Mouse (Mus musculus) liver, embryonic 14.5 days (tissue): Measurements from ENCODE around the gene Cnbp. TPM values are rescaled to one million over a fixed set of nuclear protein-coding genes. Genes with fewer than 3 reads are reported as not detected.
A peak's percentile ranks its signal among the peaks of the same experiment; 100 is the strongest.

Source experiments
- ATAC-seq: fragments of 200-750 bp; cut with Nextera tagmentation; 2 replicates; pipeline ENCODE4 v1.8.0; 2017; ENCODE audit warnings: moderate number of reproducible peaks, mild to moderate bottlenecking, moderate library complexity; ENCODE audit not compliant: insufficient read depth
- DNase-seq, 3 experiments: peaks; one replicate each; pipeline ENCODE4 v3.0.0-alpha.2; 2012 to 2013; ENCODE audit warnings: low read depth in 3 of 3, low spot score in 3 of 3
- H3K27ac ChIP-seq: fragments of 300-500 bp; sonication (generic); 2 replicates; pipeline ENCODE4 v1.5.1; 2014; ENCODE audit warnings: moderate library complexity, mild to moderate bottlenecking, control low read depth, inconsistent platforms
- H3K27me3 ChIP-seq: fragments of 300-500 bp; sonication (generic); 2 replicates; pipeline ENCODE4 v1.6.1; 2014; ENCODE audit warnings: mild to moderate bottlenecking, low read length, moderate library complexity; ENCODE audit not compliant: control insufficient read depth, insufficient read depth
- H3K36me3 ChIP-seq: fragments of 300-500 bp; sonication (generic); replicated peaks from 2 replicates; pipeline ENCODE4 v1.6.1; 2014; ENCODE audit warnings: low read depth; ENCODE audit not compliant: control insufficient read depth, insufficient read depth
- H3K4me1 ChIP-seq, 2 experiments: fragments of 200-500 bp in 1 of 2; fragments of 300-500 bp in 1 of 2; sonication (generic) in 1 of 2; replicated peaks; 2 replicates each; pipeline ENCODE4 v1.6.1; 2012 to 2014; ENCODE audit warnings: antibody characterized with exemption in 1 of 2, inconsistent platforms in 1 of 2, low read length in 1 of 2; ENCODE audit not compliant: control insufficient read depth in 2 of 2, insufficient read depth in 2 of 2
- H3K4me2 ChIP-seq: fragments of 300-500 bp; sonication (generic); 2 replicates; pipeline ENCODE4 v1.6.1; 2014; ENCODE audit warnings: low read depth, mild to moderate bottlenecking, control low read depth, moderate library complexity
- H3K4me3 ChIP-seq, 2 experiments: fragments of 200-500 bp in 1 of 2; fragments of 300-500 bp in 1 of 2; sonication (generic) in 1 of 2; 2 replicates each; pipeline ENCODE4 v1.5.1; 2012 to 2014; ENCODE audit warnings: low read depth in 2 of 2, low read length in 2 of 2, mild to moderate bottlenecking in 2 of 2, control low read depth in 1 of 2, inconsistent platforms in 1 of 2, moderate library complexity in 1 of 2; ENCODE audit not compliant: insufficient read depth in 1 of 2
- H3K9ac ChIP-seq: fragments of 300-500 bp; sonication (generic); replicated peaks from 2 replicates; pipeline ENCODE4 v1.6.1; 2014; ENCODE audit warnings: mild to moderate bottlenecking, control low read depth, moderate library complexity
- H3K9me3 ChIP-seq: fragments of 300-500 bp; sonication (generic); 2 replicates; pipeline ENCODE4 v1.6.1; 2016; ENCODE audit warnings: low read length, mixed read lengths; ENCODE audit not compliant: control insufficient read depth
- CTCF ChIP-seq: IDR thresholded peaks from 2 replicates; pipeline ENCODE4 v1.5.1; 2016; ENCODE audit warnings: antibody characterized with exemption, low read depth, control low read depth
- EP300 ChIP-seq: IDR thresholded peaks from 2 replicates; pipeline ENCODE4 v1.6.1; 2016; ENCODE audit warnings: antibody characterized with exemption, low read depth
- WGBS: fragments of 180-500 bp; shearing (Covaris S2); extraction: QIAGEN DNeasy Blood & Tissue Kit; methylation state at CpG from one replicate; pipeline ENCODE4 v1.1.7; 2014; ENCODE audit not compliant: insufficient replicate concordance; 5-methylcytosine and 5-hydroxymethylcytosine counted together
- polyA plus RNA-seq, 2 experiments: library from polyadenylated mRNA; depleted of rRNA in 1 of 2; stranded (reverse) in 1 of 2; unstranded in 1 of 2; fragments of >200 nt; fragmentation: Nextera tagmentation in 1 of 2; extraction: Ambion mirVana in 1 of 2; gene quantifications; 2 replicates each; pipeline versions ENCODE4 v1.2.1 to v1.2.3; 2012 to 2014

Cnbp gene
- polyA plus RNA-seq, 2 experiments, result 190 to 556 TPM

DNA sequence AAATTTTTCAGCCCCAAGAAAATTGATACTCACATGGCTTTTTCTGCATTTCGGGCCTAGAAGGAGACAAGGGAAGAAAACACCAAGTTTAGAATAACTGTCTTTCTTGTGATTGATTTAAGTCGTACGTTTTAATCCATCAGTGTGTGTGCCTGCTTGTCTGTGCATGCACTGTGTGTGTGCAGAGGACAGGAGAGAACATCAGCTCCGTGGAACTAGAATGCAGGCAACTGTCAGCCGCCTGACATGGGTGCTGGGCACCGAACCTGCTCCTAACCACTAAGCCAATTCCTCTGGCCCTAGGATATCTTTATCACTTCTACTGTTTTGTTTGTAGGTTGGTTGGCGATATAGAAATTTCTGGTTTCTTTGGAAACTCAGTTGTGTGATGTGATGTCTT is 15.2 kb downstream of the Cnbp start, which contains the start of gene Gm45140:
Gm45140 (minus strand) TSS at position 101 of the 400 bp plus-strand sequence.
- Histone ChIP-seq H3K4me1 (peaks cover 10% of the 10 kb centered on the region in 2 experiments), H3K27me3 (no peaks in the 10 kb centered on the region), H3K4me3 (no peak within 1 kb of the TSS), H3K9ac (no peak within 1 kb of the TSS; the same call in 1 of the 2 replicates), H3K36me3 (peaks cover 11% of the 10 kb centered on the region), H3K4me2 (no peak within 1 kb of the TSS), H3K27ac (no peak within 1 kb of the TSS), H3K9me3 (no peaks in the 10 kb centered on the region)
- ATAC-seq (no peak), DNase-seq (no peak)
- no peak for TF ChIP-seq EP300
- 81% methylated on average over 7 of the region's 7 CpGs for WGBS

GRCm38 (mm10) chr6:87820366-87820765 is 30.5 kb downstream of the Cnbp start:
- ATAC-seq (no peak), DNase-seq (no peak)
- Histone ChIP-seq H3K9ac (no peak overlapping the region), H3K4me2 (no peak overlapping the region), H3K4me3 (no peak overlapping the region), H3K9me3 (no peaks in the 10 kb centered on the region), H3K4me1 (no peaks in the 10 kb centered on the region), H3K36me3 (peaks cover 44% of the 10 kb centered on the region), H3K27me3 (no peaks in the 10 kb centered on the region), H3K27ac (no peak overlapping the region)
- WGBS, result 93% methylated on average over 2 of the region's 2 CpGs
- no peak for TF ChIP-seq CTCF
- no peak for TF ChIP-seq EP300

- no peaks in the 10 kb centered on the region for H3K9me3 ChIP-seq
- no peaks in the 10 kb centered on the region for H3K27me3 ChIP-seq
- H3K36me3 ChIP-seq, result peaks cover 16% of the 10 kb centered on the region
- no peak overlapping the region for H3K4me2 ChIP-seq
- TF ChIP-seq EP300, result no peak
- TF ChIP-seq CTCF, result no peak
- H3K4me1 ChIP-seq, result peaks cover 8 to 9% of the 10 kb centered on the region in 2 experiments
- no peak for DNase-seq
- WGBS, result 85% methylated on average over 5 of the region's 5 CpGs
- no peak overlapping the region for H3K4me3 ChIP-seq
- no peak for ATAC-seq
- H3K27ac ChIP-seq, result no peak overlapping the region
- no peak overlapping the region for H3K9ac ChIP-seq
Observed at GRCm38 (mm10) chr6:87814486-87814885, 36.4 kb downstream of the Cnbp start.

DNA sequence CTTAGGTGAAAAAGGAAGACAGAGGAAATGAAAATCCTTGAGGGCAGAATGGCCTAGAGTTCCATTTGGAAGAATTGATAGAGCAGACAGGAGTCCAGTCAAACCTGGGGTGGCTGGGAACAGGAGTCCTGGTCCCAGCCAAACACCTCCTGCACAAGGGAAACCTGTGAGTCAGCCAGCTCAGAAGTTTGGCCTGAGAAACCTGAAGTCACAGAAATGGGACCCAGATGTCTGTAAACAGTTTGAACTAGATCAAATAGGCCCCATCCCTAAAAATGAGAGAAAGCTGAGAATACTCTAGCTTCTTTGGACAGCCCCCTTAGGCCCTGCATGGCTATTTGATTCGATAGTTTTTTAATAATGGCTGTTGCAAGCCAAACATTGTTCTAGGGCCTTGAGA is 38.2 kb downstream of the Cnbp start:
- Histone ChIP-seq H3K4me3 (peak overlapping the region; percentile 81 to 85; a peak in 3 of 4 replicates), H3K4me2 (peak overlapping the region; percentile 86), H3K9me3 (no peaks in the 10 kb centered on the region), H3K4me1 (peaks cover 25 to 26% of the 10 kb centered on the region in 2 experiments), H3K9ac (peak overlapping the region; percentile 65), H3K27ac (peak overlapping the region; percentile 89), H3K36me3 (peaks cover 7% of the 10 kb centered on the region), H3K27me3 (no peaks in the 10 kb centered on the region)
- TF ChIP-seq CTCF (no peak), EP300 (no peak)
- 82% methylated on average over 1 of the region's 1 CpGs for WGBS
- no peak for DNase-seq
- ATAC-seq, result no peak

- peak within 1 kb of the TSS; percentile 95 for H3K9ac ChIP-seq
- DNase-seq (peak; percentile 86 to 94 (median 87)), ATAC-seq (peak; percentile 91)
- peaks cover 32 to 33% of the 10 kb centered on the region in 2 experiments for H3K4me1 ChIP-seq
- H3K27me3 ChIP-seq, result no peaks in the 10 kb centered on the region
- no peaks in the 10 kb centered on the region for H3K9me3 ChIP-seq
- peaks cover 13% of the 10 kb centered on the region for H3K36me3 ChIP-seq
- H3K4me3 ChIP-seq, result peak within 1 kb of the TSS; percentile 81 to 85
- WGBS, result under 1% methylated on average over 54 of the region's 56 CpGs
- peak within 1 kb of the TSS; percentile 86 for H3K4me2 ChIP-seq
- H3K27ac ChIP-seq, result peak within 1 kb of the TSS; percentile 89
- peak; percentile 52 for TF ChIP-seq CTCF
- no peak for TF ChIP-seq EP300
Observed at GRCm38 (mm10) chr6:87811675-87812338, 39.1 kb downstream of the Cnbp start, which contains the start of gene Rab43. Gene Rab43, minus strand, starts transcription at chr6:87812164.
